Mouse (Mus musculus) intestine, embryonic 16.5 days (tissue): ENCODE measurements at regions not wholly inside any gene's neighbourhood (a gene's known extent, or its start where the extent isn't known, plus 50 kb on each side); places are given as distances from the start of the nearest gene placed in this dataset.
A peak's percentile ranks its signal among the peaks of the same experiment; 100 is the strongest.

Experiments used
- ATAC-seq: fragments of 200-750 bp; cut with Nextera tagmentation; 2 replicates; pipeline ENCODE4 v1.8.0; 2017; ENCODE audit warnings: moderate TSS enrichment, moderate library complexity
- H3K27ac ChIP-seq: fragments of 300-500 bp; sonication (generic); 2 replicates; pipeline ENCODE4 v1.5.1; 2014; ENCODE audit warnings: mild to moderate bottlenecking, low read length
- H3K27me3 ChIP-seq: fragments of 300-500 bp; sonication (generic); replicated peaks from 2 replicates; pipeline ENCODE4 v1.6.1; 2014; ENCODE audit warnings: low read length, control low read depth, mixed read lengths; ENCODE audit not compliant: control insufficient read depth, insufficient read depth
- H3K36me3 ChIP-seq: fragments of 300-500 bp; sonication (generic); 2 replicates; pipeline ENCODE4 v1.6.1; 2014; ENCODE audit warnings: low read length, control low read depth; ENCODE audit not compliant: control insufficient read depth, insufficient read depth
- H3K4me1 ChIP-seq: fragments of 300-500 bp; sonication (generic); 2 replicates; pipeline ENCODE4 v1.6.1; 2014; ENCODE audit warnings: low read length, control low read depth, mixed read lengths; ENCODE audit not compliant: control insufficient read depth, insufficient read depth
- H3K4me2 ChIP-seq: fragments of 300-500 bp; sonication (generic); 2 replicates; pipeline ENCODE4 v1.6.1; 2014; ENCODE audit warnings: low read depth, low read length, control low read depth
- H3K4me3 ChIP-seq: fragments of 300-500 bp; sonication (generic); 2 replicates; pipeline ENCODE4 v1.5.1; 2014; ENCODE audit warnings: mild to moderate bottlenecking, low read length
- H3K9ac ChIP-seq: fragments of 300-500 bp; sonication (generic); 2 replicates; pipeline ENCODE4 v1.6.1; 2014; ENCODE audit warnings: low read depth, low read length
- H3K9me3 ChIP-seq: fragments of 300-500 bp; sonication (generic); 2 replicates; pipeline ENCODE4 v1.6.1; 2016; ENCODE audit warnings: low read length, control low read depth; ENCODE audit not compliant: control insufficient read depth
- WGBS: fragments of 180-500 bp; shearing (Covaris S2); extraction: QIAGEN DNeasy Blood & Tissue Kit; methylation state at CpG from one replicate; pipeline ENCODE4 v1.1.7; 2014; 5-methylcytosine and 5-hydroxymethylcytosine counted together

DNA sequence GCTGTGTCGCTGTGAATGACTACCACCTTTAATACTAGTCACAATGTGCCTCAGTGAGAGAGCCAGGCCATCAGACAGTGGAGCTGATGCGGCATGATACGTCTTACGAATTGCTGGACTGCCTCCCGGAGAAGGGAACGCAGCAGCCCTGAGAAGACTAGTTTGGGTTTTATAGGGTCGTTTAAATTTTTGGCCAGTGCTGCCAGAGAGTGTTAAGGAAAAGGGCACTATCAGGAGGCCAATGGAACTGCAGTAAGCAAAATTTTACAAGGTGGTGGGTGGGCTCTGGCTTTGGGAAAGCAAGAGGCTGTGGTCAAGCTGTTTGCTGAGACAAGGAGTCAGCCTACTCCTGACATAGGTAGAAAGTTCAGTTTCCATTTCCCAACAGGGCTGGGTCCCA is 84.7 kb upstream of the Chd2 start:
- H3K4me2 ChIP-seq, result no peak overlapping the region
- 66% methylated on average over 7 of the region's 7 CpGs for WGBS
- no peak overlapping the region for H3K27ac ChIP-seq
- H3K4me1 ChIP-seq, result no peaks in the 10 kb centered on the region
- H3K27me3 ChIP-seq, result no peaks in the 10 kb centered on the region
- H3K9me3 ChIP-seq, result no peaks in the 10 kb centered on the region
- no peak overlapping the region for H3K4me3 ChIP-seq
- no peak overlapping the region for H3K9ac ChIP-seq
- no peaks in the 10 kb centered on the region for H3K36me3 ChIP-seq
- ATAC-seq, result 0 out of 2 replicates have a peak, but pooled peaks have one; percentile 47

- no peak overlapping the region for H3K4me3 ChIP-seq
- ATAC-seq, result no peak
- H3K9me3 ChIP-seq, result no peaks in the 10 kb centered on the region
- no peak overlapping the region for H3K9ac ChIP-seq
- no peak overlapping the region for H3K4me2 ChIP-seq
- no peak overlapping the region for H3K27ac ChIP-seq
- H3K36me3 ChIP-seq, result no peaks in the 10 kb centered on the region
- H3K27me3 ChIP-seq, result no peaks in the 10 kb centered on the region
- H3K4me1 ChIP-seq, result no peaks in the 10 kb centered on the region
These were observed 84.0 kb upstream of the Chd2 start for GRCm38 (mm10) chr7:73625651-73626050.

GRCm38 (mm10) chr7:73624992-73625391 is 83.4 kb upstream of the Chd2 start:
- no peak overlapping the region for H3K4me3 ChIP-seq
- H3K27ac ChIP-seq, result no peak overlapping the region
- H3K9ac ChIP-seq, result no peak overlapping the region
- no peaks in the 10 kb centered on the region for H3K36me3 ChIP-seq
- H3K9me3 ChIP-seq, result no peaks in the 10 kb centered on the region
- no peaks in the 10 kb centered on the region for H3K4me1 ChIP-seq
- no peak for ATAC-seq
- H3K4me2 ChIP-seq, result no peak overlapping the region
- WGBS, result 66% methylated on average over 6 of the region's 6 CpGs
- no peaks in the 10 kb centered on the region for H3K27me3 ChIP-seq

- Histone ChIP-seq H3K4me3 (no peak overlapping the region), H3K27me3 (no peaks in the 10 kb centered on the region), H3K4me2 (no peak overlapping the region), H3K9ac (no peak overlapping the region), H3K27ac (no peak overlapping the region), H3K9me3 (no peaks in the 10 kb centered on the region), H3K36me3 (no peaks in the 10 kb centered on the region), H3K4me1 (no peaks in the 10 kb centered on the region)
- no peak for ATAC-seq
- 69% methylated on average over 3 of the region's 3 CpGs for WGBS
These were observed 82.5 kb upstream of the Chd2 start for GRCm38 (mm10) chr7:73624093-73624600.

- Histone ChIP-seq H3K27ac (no peak overlapping the region), H3K4me3 (no peak overlapping the region), H3K27me3 (no peaks in the 10 kb centered on the region), H3K4me2 (no peak overlapping the region), H3K9me3 (no peaks in the 10 kb centered on the region), H3K9ac (no peak overlapping the region), H3K36me3 (no peaks in the 10 kb centered on the region), H3K4me1 (no peaks in the 10 kb centered on the region)
- WGBS, result 76% methylated on average over 2 of the region's 2 CpGs
- ATAC-seq, result no peak
These were observed 80.8 kb upstream of the Chd2 start for GRCm38 (mm10) chr7:73622468-73622867.

DNA sequence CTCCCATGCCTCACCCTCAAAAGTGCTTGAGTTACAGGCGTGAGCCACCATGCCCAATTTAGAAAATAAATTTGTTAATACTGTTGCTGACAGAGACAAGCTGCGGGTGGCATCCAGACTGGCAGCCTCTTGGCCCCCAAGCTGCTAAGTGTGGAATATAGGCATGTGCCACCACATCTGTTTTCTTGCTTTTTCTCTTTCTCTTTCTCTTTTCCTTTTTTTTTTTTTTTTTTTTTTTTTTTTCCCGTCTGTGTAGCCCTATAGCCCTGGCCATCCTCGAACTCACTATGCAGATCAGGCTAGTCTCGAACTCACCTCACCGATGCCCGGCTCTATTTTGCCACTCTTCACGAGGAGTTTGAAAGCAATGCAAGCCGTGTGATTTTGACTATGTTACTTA is 78.7 kb upstream of the Chd2 start:
- Histone ChIP-seq H3K27me3 (no peaks in the 10 kb centered on the region), H3K27ac (no peak overlapping the region), H3K4me1 (peaks cover 4% of the 10 kb centered on the region; the same call in 1 of the 2 replicates), H3K4me3 (no peak overlapping the region), H3K4me2 (no peak overlapping the region), H3K9ac (no peak overlapping the region), H3K9me3 (no peaks in the 10 kb centered on the region), H3K36me3 (no peaks in the 10 kb centered on the region)
- 90% methylated on average over 9 of the region's 9 CpGs for WGBS
- ATAC-seq, result no peak

- H3K4me2 ChIP-seq, result peak overlapping the region; percentile 72
- H3K36me3 ChIP-seq, result no peaks in the 10 kb centered on the region
- 5% methylated on average over 25 of the region's 25 CpGs for WGBS
- ATAC-seq, result peak; percentile 58
- peak overlapping the region; percentile 63 for H3K4me3 ChIP-seq
- peak overlapping the region; percentile 88 for H3K9ac ChIP-seq
- no peaks in the 10 kb centered on the region for H3K27me3 ChIP-seq
- H3K9me3 ChIP-seq, result no peaks in the 10 kb centered on the region
- peak overlapping the region; percentile 99 for H3K27ac ChIP-seq
- H3K4me1 ChIP-seq, result peaks cover 6% of the 10 kb centered on the region; the same call in 1 of the 2 replicates
These were observed 77.3 kb upstream of the Chd2 start for GRCm38 (mm10) chr7:73618758-73619416.

- Histone ChIP-seq H3K27ac (peak overlapping the region; percentile 99), H3K9me3 (no peaks in the 10 kb centered on the region), H3K4me2 (peak overlapping the region; percentile 72), H3K4me3 (peak overlapping the region; percentile 63), H3K36me3 (no peaks in the 10 kb centered on the region), H3K9ac (peak overlapping the region; percentile 88), H3K27me3 (no peaks in the 10 kb centered on the region), H3K4me1 (peaks cover 6% of the 10 kb centered on the region; the same call in 1 of the 2 replicates)
- WGBS, result under 1% methylated on average over 78 of the region's 86 CpGs
- ATAC-seq, result peak; percentile 95
These were observed 76.5 kb upstream of the Chd2 start for GRCm38 (mm10) chr7:73617910-73618757.

DNA sequence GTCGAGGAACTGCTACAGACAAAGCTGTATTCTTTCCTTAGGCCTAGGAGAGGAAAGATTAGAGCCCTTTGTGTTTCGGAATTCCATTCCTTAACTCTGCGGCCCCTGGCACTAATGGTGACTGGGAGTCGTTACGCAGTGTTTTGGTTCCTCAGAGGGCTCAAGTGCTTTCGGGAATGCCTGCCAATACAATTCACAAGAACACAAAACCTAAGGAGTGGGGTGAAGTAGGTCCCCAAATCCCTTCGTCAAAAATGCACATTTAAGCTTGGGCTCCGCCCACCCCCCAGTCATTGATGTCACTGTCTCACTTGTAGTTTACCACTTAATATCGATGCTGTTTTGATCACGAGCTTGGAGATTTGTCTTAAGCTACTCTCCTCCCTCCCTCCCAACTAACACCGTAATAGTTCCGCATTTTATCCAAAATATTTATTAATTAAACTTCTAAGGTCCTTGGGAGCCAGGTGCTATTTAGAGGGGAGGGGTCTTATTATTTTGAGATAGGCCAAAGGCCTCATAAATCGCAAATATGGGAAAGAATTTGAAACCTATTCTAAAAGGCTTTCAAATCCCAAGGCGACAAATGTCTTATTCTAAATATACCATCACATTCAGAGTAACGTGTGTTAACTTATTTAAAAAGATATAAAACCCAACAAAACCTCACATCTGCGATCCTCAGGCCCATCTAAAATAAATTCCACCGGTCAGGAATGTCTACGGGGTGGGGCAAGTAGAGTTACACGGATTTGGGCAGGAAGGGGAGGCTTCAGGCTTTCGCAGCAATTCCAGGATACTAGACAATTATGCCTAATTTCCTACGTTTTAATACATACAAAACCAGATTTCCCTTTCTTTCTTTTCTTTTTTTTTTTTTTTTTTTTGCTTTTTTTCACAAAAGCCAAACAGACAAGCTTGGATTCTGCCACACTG is 75.6 kb upstream of the Chd2 start:
- H3K4me2 ChIP-seq, result peak overlapping the region; percentile 59
- peak overlapping the region; percentile 55 for H3K4me3 ChIP-seq
- WGBS, result 5% methylated on average over 21 of the region's 21 CpGs
- H3K27ac ChIP-seq, result peak overlapping the region; percentile 99
- no peaks in the 10 kb centered on the region for H3K36me3 ChIP-seq
- peak overlapping the region; percentile 74 for H3K9ac ChIP-seq
- peaks cover 9% of the 10 kb centered on the region for H3K4me1 ChIP-seq
- H3K9me3 ChIP-seq, result no peaks in the 10 kb centered on the region
- no peak for ATAC-seq
- no peaks in the 10 kb centered on the region for H3K27me3 ChIP-seq
